Mouse (Mus musculus) Patski (cell line): Measurements from ENCODE around the gene Ust. TPM values are rescaled to one million over a fixed set of nuclear protein-coding genes. Genes with fewer than 3 reads are reported as not detected.

Experiments
- ATAC-seq: fragments of 100-300 bp; one replicate; pipeline ENCODE4 v1.8.0; 2021
- CTCF ChIA-PET: fragments of 350-600 bp; sonication (Branson Sonifier 250); formaldehyde crosslinking; loops from one replicate; lab custom pipeline; 2022; ENCODE audit warnings: inconsistent platforms; lab: Charles Lee
- POLR2A ChIA-PET: fragments of 350-600 bp; sonication (Branson Sonifier 250); formaldehyde crosslinking; loops from one replicate; lab custom pipeline; 2022; ENCODE audit warnings: antibody characterized with exemption, inconsistent platforms; lab: Charles Lee
- DNase-seq: peaks from one replicate; pipeline ENCODE4 v3.0.0-alpha.2; 2011; ENCODE audit warnings: low read depth, low spot score
- H3K27me3 ChIP-seq: fragments of 371-371 bp; one replicate; pipeline ENCODE4 v1.5.1; 2021
- CTCF ChIP-seq: fragments of 100-300 bp; IDR thresholded peaks from one replicate; pipeline ENCODE4 v1.5.1; 2021
- in situ Hi-C: fragments of 300-500 bp; cut with MboI; formaldehyde crosslinking; loops from 3 replicates; pipeline ENCODE4 v1.11.1; 2018; ENCODE audit warnings: low pct_unique_long_range_greater_than_20kb, mixed read lengths
- polyA plus RNA-seq: library from polyadenylated mRNA; unstranded; gene quantifications from one replicate; pipeline ENCODE4 v1.2.3, GENCODE M21; 2021

Gene Ust
- polyA plus RNA-seq, 1 experiment from 2014 or later: 4.7 TPM

GRCm38 (mm10) chr10:8505346-8506246, 13.0 kb downstream of the Ust start:
- no peak for TF ChIP-seq CTCF
- no peak for DNase-seq
- no peaks in the 10 kb centered on the region for H3K27me3 ChIP-seq
- ChIA-PET POLR2A (no interaction called here), CTCF (no interaction called here)
- in situ Hi-C loops: loop anchor here (25.0 kb wide), 1 partner anchor 693 kb away; no protein-coding TSS in a partner anchor
- no peak for ATAC-seq

- ATAC-seq: no peak
- no peak for DNase-seq
- TF ChIP-seq CTCF: no peak
- POLR2A ChIA-PET: no interaction called here
- H3K27me3 ChIP-seq: no peaks in the 10 kb centered on the region
- CTCF ChIA-PET: no interaction called here
- in situ Hi-C loops: loop anchor here (25.0 kb wide), 1 partner anchor 693 kb away; no protein-coding TSS in a partner anchor
Measured at GRCm38 (mm10) chr10:8504832-8505231, 13.8 kb downstream of the Ust start.

- POLR2A ChIA-PET: no interaction called here
- TF ChIP-seq CTCF: no peak
- CTCF ChIA-PET: interaction anchor here (0.6 to 1.5 kb wide), 4 partner anchors 13 to 163 kb away, joined by 3 to 6 read pairs (median 3); no protein-coding TSS in a partner anchor
- H3K27me3 ChIP-seq: no peaks in the 10 kb centered on the region
- in situ Hi-C loops: no loop called here
- ATAC-seq: peak; percentile 82
- DNase-seq: no peak
Measured at GRCm38 (mm10) chr10:8498951-8499891, 19.4 kb downstream of the Ust start.

- DNase-seq (no peak), ATAC-seq (no peak)
- no peak for TF ChIP-seq CTCF
- ChIA-PET CTCF (interaction anchor here (0.9 kb wide), 1 partner anchor 17 kb away, joined by 3 read pairs; no protein-coding TSS in a partner anchor), POLR2A (no interaction called here)
- in situ Hi-C loops: no loop called here
- H3K27me3 ChIP-seq: no peaks in the 10 kb centered on the region
Measured at GRCm38 (mm10) chr10:8495543-8496141, 23.0 kb downstream of the Ust start.

- ATAC-seq: no peak
- in situ Hi-C loops: no loop called here
- CTCF ChIA-PET: no interaction called here
Measured at GRCm38 (mm10) chr10:8491909-8492591, 26.6 kb downstream of the Ust start.

GRCm38 (mm10) chr10:8487388-8487787, 31.2 kb downstream of the Ust start:
- ATAC-seq (no peak), DNase-seq (no peak)
- TF ChIP-seq CTCF: no peak
- no peaks in the 10 kb centered on the region for H3K27me3 ChIP-seq
- in situ Hi-C loops: no loop called here
- CTCF ChIA-PET: interaction anchor here (1.3 to 2.0 kb wide), 2 partner anchors 13 to 96 kb away, joined by 3 to 6 read pairs; no protein-coding TSS in a partner anchor
- POLR2A ChIA-PET: no interaction called here

More at GRCm38 (mm10) chr10:8491909-8492591, 26.6 kb downstream of the Ust start:
- no peak for TF ChIP-seq CTCF
- DNase-seq: no peak
- POLR2A ChIA-PET: no interaction called here
- no peaks in the 10 kb centered on the region for H3K27me3 ChIP-seq

GRCm38 (mm10) chr10:8484487-8484886, 34.1 kb downstream of the Ust start:
- no peak for DNase-seq
- in situ Hi-C loops: no loop called here
- ChIA-PET POLR2A (no interaction called here), CTCF (interaction anchor here (1.2 kb wide), 1 partner anchor 13 kb away, joined by 4 read pairs; no protein-coding TSS in a partner anchor)
- TF ChIP-seq CTCF: no peak
- no peaks in the 10 kb centered on the region for H3K27me3 ChIP-seq
- ATAC-seq: no peak

- no peak for DNase-seq
- in situ Hi-C loops: no loop called here
- ChIA-PET CTCF (no interaction called here), POLR2A (no interaction called here)
- no peaks in the 10 kb centered on the region for H3K27me3 ChIP-seq
- ATAC-seq: no peak
- no peak for TF ChIP-seq CTCF
Measured at GRCm38 (mm10) chr10:8482779-8483178, 35.8 kb downstream of the Ust start.

- in situ Hi-C loops: no loop called here
- ATAC-seq: no peak
Measured at GRCm38 (mm10) chr10:8479779-8480178, 38.8 kb downstream of the Ust start.

More at GRCm38 (mm10) chr10:8479779-8480178, 38.8 kb downstream of the Ust start:
- no peak for DNase-seq
- CTCF ChIA-PET: no interaction called here
- POLR2A ChIA-PET: no interaction called here
- TF ChIP-seq CTCF: no peak
- no peaks in the 10 kb centered on the region for H3K27me3 ChIP-seq
